Mouse (Mus musculus) forebrain, embryonic 10.5 days (tissue): ENCODE data around the gene Ubqln1. TPM values are rescaled to one million over a fixed set of nuclear protein-coding genes. Genes with fewer than 3 reads are reported as not detected.

Experiments used
- DNase-seq: peaks from one replicate; pipeline ENCODE4 v3.0.0-alpha.2; 2017; ENCODE audit warnings: low spot score; ENCODE audit errors: extremely low spot score
- H3K27ac ChIP-seq: fragments of 300-500 bp; sonication (generic); 2 replicates; pipeline ENCODE4 v1.5.1; 2016; ENCODE audit warnings: mild to moderate bottlenecking
- H3K27me3 ChIP-seq: fragments of 300-500 bp; sonication (generic); 2 replicates; pipeline ENCODE4 v1.6.1; 2016; ENCODE audit warnings: mild to moderate bottlenecking; ENCODE audit not compliant: poor library complexity, severe bottlenecking
- H3K36me3 ChIP-seq: fragments of 300-500 bp; sonication (generic); replicated peaks from 2 replicates; pipeline ENCODE4 v1.6.1; 2016; ENCODE audit warnings: mild to moderate bottlenecking, moderate library complexity
- H3K4me1 ChIP-seq: fragments of 300-500 bp; sonication (generic); 2 replicates; pipeline ENCODE4 v1.6.1; 2016
- H3K4me3 ChIP-seq: fragments of 300-500 bp; sonication (generic); 2 replicates; pipeline ENCODE4 v1.5.1; 2016; ENCODE audit warnings: mild to moderate bottlenecking, moderate library complexity
- H3K9me3 ChIP-seq: fragments of 300-500 bp; sonication (generic); 2 replicates; pipeline ENCODE4 v1.6.1; 2016; ENCODE audit warnings: mild to moderate bottlenecking, moderate library complexity
- WGBS: fragments of 180-500 bp; shearing (Covaris S2); methylation state at CpG from one replicate; pipeline ENCODE4 v1.1.7; 2016; 5-methylcytosine and 5-hydroxymethylcytosine counted together
- polyA plus RNA-seq: library from polyadenylated mRNA; unstranded; fragments of >200 nt; fragmentation: Nextera tagmentation; extraction: Ambion mirVana; gene quantifications from 2 replicates; pipeline ENCODE4 v1.2.1, GENCODE M21; 2016

The Ubqln1 gene
- 123 and 133 TPM in 2 replicates for polyA plus RNA-seq

DNA sequence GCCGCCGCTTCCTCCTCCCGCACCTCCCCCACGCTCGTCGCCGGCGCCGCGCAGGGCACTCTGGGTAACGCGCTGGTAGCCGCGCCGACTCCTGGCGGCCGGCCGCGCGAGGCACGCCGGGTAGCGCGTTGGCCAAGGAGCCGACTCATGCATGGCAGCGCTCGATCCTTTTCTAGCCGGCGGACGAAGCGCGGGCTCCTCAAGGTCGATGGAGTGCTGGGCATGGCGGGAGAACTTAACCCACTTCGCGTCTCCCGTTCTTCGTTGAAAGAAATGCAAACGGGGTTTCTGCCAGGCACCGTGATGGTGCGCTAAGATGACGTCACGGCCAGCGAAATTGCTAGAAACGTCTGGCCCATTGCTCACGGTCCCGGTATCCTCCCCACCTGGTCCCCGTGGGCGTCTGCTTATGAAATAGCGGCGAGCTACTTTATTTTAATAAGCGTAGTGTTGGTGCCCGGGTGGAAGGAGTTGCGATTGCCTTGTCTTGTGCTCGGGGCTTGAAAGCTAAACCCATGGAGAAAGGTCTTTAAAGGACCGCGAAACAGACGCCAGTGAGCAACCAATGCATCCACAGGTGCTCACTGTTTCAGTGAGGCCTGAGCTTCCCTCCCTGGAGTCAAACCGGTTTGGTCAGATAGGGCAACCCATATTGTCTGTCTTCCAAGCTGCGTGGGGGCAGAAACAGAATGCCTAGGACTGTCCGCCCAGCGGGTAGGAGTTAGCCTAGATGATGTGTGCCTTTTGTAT is at the start of gene Ubqln1:
Ubqln1 (minus strand) TSS at position 62 of the 750 bp plus-strand sequence.
- peaks cover 37% of the 10 kb centered on the region for H3K4me1 ChIP-seq
- 2% methylated on average over 61 of the region's 62 CpGs for WGBS
- peak; percentile 84 for DNase-seq
- peaks cover under 1% of the 10 kb centered on the region; the same call in 1 of the 2 replicates for H3K36me3 ChIP-seq
- H3K27me3 ChIP-seq = peaks cover 11% of the 10 kb centered on the region; the same call in 1 of the 2 replicates
- H3K27ac ChIP-seq = peak within 1 kb of the TSS; percentile 97
- H3K4me3 ChIP-seq = peak within 1 kb of the TSS; percentile 91
- H3K9me3 ChIP-seq = no peaks in the 10 kb centered on the region

DNA sequence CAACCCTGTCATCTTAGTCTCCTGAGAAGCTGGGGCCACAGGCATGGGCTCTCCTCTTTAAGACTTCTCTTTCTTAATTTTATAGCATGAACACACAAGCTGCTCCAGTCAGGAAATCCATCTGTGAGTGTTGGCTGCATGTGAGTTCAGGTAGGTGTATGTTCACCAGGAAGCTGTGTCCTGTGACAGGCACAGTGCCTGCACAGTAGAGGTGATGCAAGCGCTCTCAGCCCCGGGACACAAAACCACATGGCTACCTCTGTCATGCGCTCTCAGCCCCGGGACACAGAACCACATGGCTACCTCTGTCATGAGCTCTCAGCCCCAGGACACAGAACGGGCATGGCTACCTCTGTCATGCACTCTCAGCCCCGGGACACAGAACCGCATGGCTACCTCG is 48.1 kb upstream of the Ubqln1 start:
- no peaks in the 10 kb centered on the region for H3K27me3 ChIP-seq
- DNase-seq = no peak
- H3K9me3 ChIP-seq = no peaks in the 10 kb centered on the region
- H3K4me1 ChIP-seq = no peaks in the 10 kb centered on the region
- no peak overlapping the region for H3K27ac ChIP-seq
- 89% methylated on average over 8 of the region's 8 CpGs for WGBS
- H3K36me3 ChIP-seq = peaks cover 35% of the 10 kb centered on the region
- H3K4me3 ChIP-seq = no peak overlapping the region

DNA sequence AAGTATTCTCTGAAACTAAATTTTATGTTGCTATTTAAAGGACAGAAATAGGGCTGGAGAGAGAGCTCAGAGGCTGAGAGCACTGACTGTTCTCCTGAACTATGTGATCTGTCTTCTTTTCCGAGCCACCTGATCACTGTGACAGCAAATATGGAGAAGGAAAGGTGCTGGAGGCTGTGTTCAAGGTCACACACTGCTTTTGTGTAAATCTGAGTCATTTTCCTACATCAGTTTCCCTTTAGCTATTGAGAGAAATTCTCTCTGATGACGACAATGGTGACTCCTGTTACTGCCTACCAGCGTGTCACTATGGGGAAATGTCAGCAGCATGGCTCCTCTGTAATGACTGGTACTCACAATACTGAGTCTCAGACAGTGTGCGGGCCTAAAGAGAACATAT is 46.2 kb upstream of the Ubqln1 start:
- peaks cover 41% of the 10 kb centered on the region for H3K36me3 ChIP-seq
- H3K27me3 ChIP-seq = no peaks in the 10 kb centered on the region
- H3K9me3 ChIP-seq = no peaks in the 10 kb centered on the region
- no peaks in the 10 kb centered on the region for H3K4me1 ChIP-seq
- 90% methylated on average over 4 of the region's 4 CpGs for WGBS
- no peak overlapping the region for H3K4me3 ChIP-seq
- DNase-seq = no peak
- H3K27ac ChIP-seq = no peak overlapping the region

DNA sequence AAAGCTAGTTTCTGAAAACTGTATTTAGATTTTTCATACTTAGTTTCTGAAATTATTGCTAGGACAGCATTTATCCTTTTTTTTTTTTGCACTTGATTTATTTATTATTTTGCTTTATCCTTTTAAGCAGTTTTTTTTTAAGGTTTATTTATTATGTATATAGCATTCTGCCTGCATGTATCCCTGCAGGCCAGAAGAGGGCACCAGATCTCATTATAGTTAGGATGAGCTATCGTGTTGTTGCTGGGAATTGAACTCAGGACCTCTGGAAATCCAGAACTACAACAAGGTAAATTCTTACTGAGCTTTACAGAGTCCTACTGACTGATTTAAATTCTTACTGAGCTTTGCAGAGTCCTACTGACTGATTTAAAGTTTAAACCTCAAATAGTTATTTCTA is 37.8 kb upstream of the Ubqln1 start:
- DNase-seq = no peak
- no peaks in the 10 kb centered on the region for H3K27me3 ChIP-seq
- no peaks in the 10 kb centered on the region for H3K9me3 ChIP-seq
- no peak overlapping the region for H3K4me3 ChIP-seq
- H3K4me1 ChIP-seq = no peaks in the 10 kb centered on the region
- no peak overlapping the region for H3K27ac ChIP-seq
- WGBS = 89% methylated on average over 1 of the region's 1 CpGs
- peaks cover 50% of the 10 kb centered on the region for H3K36me3 ChIP-seq

DNA sequence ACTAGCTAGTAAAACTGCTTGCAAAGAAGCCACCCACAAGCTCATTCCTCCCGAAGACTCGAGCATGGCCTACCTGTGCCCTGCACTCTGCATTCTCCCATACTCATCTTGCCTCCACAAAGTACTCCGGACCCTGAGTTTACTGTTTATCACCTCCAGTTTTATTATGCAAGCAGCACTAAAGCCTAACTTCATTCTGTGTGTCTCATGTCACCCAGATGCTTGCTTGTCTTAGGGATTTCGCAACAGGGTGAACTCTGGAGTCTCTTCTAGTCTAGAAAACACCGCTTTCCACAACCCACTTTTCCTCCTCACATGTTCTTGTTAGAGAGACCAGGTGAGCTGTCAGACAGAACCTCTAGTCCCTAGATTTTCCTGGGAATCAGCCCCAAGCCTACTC is 33.5 kb upstream of the Ubqln1 start:
- Histone ChIP-seq H3K4me3 (no peak overlapping the region), H3K27me3 (no peaks in the 10 kb centered on the region), H3K9me3 (no peaks in the 10 kb centered on the region), H3K27ac (no peak overlapping the region), H3K36me3 (peaks cover 48% of the 10 kb centered on the region), H3K4me1 (no peaks in the 10 kb centered on the region)
- DNase-seq = no peak
- WGBS = 94% methylated on average over 5 of the region's 5 CpGs

DNA sequence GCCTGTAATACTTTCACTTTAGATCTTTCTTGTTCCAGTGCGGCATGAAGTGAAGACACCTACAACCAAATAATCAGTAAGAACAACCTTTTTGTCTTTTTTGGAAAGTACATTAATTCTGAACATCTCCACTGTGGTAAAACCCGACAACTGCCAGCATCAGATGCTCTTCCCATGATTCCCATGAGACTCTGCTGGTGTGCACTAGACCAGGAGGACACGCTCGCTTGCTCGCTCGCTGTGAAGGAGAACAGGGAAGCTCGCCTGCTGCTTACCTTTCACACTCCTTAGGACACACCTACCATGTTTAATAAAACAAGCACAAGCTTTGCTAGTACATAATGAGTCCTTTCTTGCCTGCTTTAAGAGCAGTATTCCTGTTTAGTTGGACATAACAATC is 21.1 kb upstream of the Ubqln1 start:
- 91% methylated on average over 7 of the region's 7 CpGs for WGBS

DNA sequence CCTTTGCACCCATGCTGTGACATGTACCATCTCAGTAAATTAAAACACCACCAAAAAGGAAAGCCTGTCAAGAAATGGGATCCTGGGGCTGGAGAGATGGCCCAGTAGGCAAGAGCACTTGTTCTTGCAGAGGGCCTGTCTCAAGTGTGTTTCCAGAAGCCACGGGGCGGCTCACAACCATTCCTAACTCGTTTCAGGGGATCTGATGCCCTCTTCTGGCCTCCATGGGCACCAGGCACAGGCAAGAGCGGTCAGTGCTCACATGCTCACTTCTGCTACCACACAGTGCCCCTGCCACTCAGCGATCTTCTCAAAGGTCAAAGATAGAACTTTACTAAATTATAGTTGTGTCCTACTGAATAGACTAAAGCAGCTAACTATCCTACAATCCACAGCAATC is 17.2 kb upstream of the Ubqln1 start:
- WGBS = 48% methylated on average over 5 of the region's 5 CpGs
- no peaks in the 10 kb centered on the region for H3K9me3 ChIP-seq
- DNase-seq = peak; percentile 24
- H3K27ac ChIP-seq = no peak overlapping the region
- peaks cover 30% of the 10 kb centered on the region for H3K36me3 ChIP-seq
- H3K4me1 ChIP-seq = no peaks in the 10 kb centered on the region
- H3K27me3 ChIP-seq = no peaks in the 10 kb centered on the region
- H3K4me3 ChIP-seq = no peak overlapping the region

More for the DNA sequence above, 21.1 kb upstream of the Ubqln1 start:
- no peak overlapping the region for H3K4me3 ChIP-seq
- peaks cover 45% of the 10 kb centered on the region for H3K36me3 ChIP-seq
- no peaks in the 10 kb centered on the region for H3K27me3 ChIP-seq
- no peak for DNase-seq
- H3K4me1 ChIP-seq = no peaks in the 10 kb centered on the region
- H3K9me3 ChIP-seq = no peaks in the 10 kb centered on the region
- no peak overlapping the region for H3K27ac ChIP-seq

DNA sequence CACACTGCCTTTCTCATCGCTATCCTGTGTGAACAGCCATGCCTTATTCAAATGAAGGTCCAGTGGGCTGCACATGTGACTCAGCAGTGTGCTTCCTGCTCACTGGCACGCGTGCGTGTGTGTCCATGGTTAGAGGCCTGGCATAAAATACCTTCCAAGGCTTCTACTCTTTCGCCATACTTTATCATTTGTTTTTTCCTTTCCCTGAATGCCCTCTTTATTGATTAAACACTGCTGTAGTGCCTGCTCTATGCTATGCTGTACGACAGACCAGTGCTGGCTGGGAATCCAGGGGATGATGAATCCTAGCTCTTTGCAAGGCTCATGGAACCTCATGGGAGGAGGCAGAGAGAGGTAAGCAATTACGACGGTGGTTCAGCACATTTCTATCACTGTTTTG is 16.6 kb upstream of the Ubqln1 start:
- Histone ChIP-seq H3K9me3 (peaks cover 1% of the 10 kb centered on the region; the same call in 1 of the 2 replicates), H3K27ac (no peak overlapping the region), H3K27me3 (no peaks in the 10 kb centered on the region), H3K4me1 (no peaks in the 10 kb centered on the region), H3K4me3 (no peak overlapping the region), H3K36me3 (peaks cover 30% of the 10 kb centered on the region)
- no peak for DNase-seq
- 93% methylated on average over 8 of the region's 8 CpGs for WGBS

DNA sequence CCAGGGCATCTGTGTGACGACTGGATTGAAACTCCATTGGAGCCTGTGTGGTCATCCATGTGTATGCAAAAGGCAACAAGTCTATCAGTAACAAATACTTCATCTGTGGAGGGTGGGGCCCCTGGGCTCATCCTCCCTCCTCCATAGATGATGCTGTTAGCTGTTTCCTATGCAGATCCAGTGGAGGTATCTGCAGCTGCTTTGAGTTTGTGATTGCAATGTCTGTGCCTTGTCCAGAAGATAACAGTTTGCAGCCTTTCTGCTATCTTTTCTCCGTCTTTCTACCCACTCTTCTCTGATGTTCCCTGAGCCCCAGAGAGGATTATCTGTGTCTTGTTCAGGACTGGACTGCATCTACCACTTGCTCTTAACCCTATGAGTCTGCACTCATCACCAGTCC is 13.2 kb upstream of the Ubqln1 start:
- H3K4me3 ChIP-seq = no peak overlapping the region
- peaks cover 6% of the 10 kb centered on the region; the same call in 1 of the 2 replicates for H3K9me3 ChIP-seq
- H3K27ac ChIP-seq = no peak overlapping the region
- WGBS = 84% methylated on average over 2 of the region's 2 CpGs
- no peak for DNase-seq
- H3K27me3 ChIP-seq = no peaks in the 10 kb centered on the region
- 0 out of 2 replicates have a peak, but pooled peaks cover 10% of the 10 kb centered on the region for H3K36me3 ChIP-seq
- no peaks in the 10 kb centered on the region for H3K4me1 ChIP-seq

- Histone ChIP-seq H3K27me3 (no peaks in the 10 kb centered on the region), H3K36me3 (no peaks in the 10 kb centered on the region), H3K9me3 (peaks cover 6% of the 10 kb centered on the region; the same call in 1 of the 2 replicates), H3K4me3 (no peak overlapping the region), H3K4me1 (no peaks in the 10 kb centered on the region), H3K27ac (no peak overlapping the region)
- DNase-seq = no peak
- WGBS = 42% methylated on average over 8 of the region's 8 CpGs
These were observed 10.2 kb upstream of the Ubqln1 start for GRCm38 (mm10) chr13:58225694-58226093.

DNA sequence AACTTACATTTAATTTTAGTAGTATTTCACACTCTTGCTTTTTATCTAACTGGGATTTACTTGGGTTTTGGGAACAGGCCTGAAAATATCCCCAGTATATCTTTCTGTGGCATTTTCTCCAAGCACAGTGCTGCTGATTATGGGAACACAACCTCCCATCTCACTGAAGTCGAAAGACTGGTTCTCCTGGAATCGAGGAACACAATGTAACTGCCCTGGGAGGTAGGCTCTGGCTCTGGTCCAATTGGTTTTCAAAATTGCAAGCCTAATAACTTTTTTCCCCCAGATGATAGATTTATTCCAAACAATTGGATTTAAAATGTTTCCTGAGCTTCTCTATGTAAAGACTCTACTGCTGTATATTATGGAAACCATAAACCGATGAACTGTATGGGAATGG is 4.8 kb upstream of the Ubqln1 start:
- H3K4me3 ChIP-seq = no peak overlapping the region
- 92% methylated on average over 3 of the region's 3 CpGs for WGBS
- no peak for DNase-seq
- H3K9me3 ChIP-seq = no peaks in the 10 kb centered on the region
- no peaks in the 10 kb centered on the region for H3K36me3 ChIP-seq
- peaks cover 13% of the 10 kb centered on the region for H3K4me1 ChIP-seq
- H3K27ac ChIP-seq = no peak overlapping the region
- H3K27me3 ChIP-seq = peaks cover 11% of the 10 kb centered on the region; the same call in 1 of the 2 replicates

DNA sequence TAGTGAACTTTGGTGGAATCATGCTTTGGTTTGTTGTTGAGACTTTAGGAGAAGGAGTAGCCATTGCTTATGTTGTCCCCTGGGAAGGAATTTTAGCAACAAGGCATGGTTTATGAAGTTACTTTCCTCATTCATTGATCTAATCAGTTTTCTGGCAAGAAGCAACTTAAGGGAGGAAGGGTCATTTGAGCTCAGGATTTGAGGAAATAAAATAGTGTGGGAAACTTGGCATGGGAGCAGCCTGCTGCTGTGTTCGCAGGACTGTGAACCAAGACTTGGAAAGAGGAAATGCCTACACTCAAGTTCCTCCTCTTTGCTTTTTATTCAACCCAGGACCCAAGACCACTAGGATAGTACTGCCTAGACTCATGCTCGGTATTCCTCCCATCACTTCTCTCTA is 2.1 kb upstream of the Ubqln1 start:
- 89% methylated on average over 2 of the region's 2 CpGs for WGBS
- Histone ChIP-seq H3K27ac (no peak overlapping the region), H3K4me3 (no peak overlapping the region)

DNA sequence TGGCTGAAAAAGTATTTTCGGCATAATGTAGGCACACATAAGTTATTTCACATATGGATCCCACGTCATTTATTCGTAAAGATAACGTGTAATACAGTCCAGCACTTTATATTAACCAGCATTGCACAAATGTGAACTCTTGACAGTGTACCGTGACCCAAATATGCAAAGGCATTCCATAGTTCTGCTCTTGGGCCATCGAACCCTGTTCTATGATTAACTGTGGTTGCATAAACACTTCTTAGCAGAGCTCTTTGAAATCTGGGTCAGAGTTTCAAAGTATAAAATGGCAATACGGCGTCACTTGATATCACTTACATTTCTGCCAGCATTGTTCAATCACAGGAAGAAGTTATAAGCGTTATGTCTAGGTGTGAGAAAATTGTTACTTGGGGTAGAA is 942 bp upstream of the Ubqln1 start:
- peaks cover 11% of the 10 kb centered on the region; the same call in 1 of the 2 replicates for H3K27me3 ChIP-seq
- peak overlapping the region; percentile 97; the same call in 1 of the 2 replicates for H3K27ac ChIP-seq
- no peaks in the 10 kb centered on the region for H3K9me3 ChIP-seq
- H3K4me1 ChIP-seq = peaks cover 37% of the 10 kb centered on the region
- H3K4me3 ChIP-seq = peak overlapping the region; percentile 91
- 91% methylated on average over 9 of the region's 9 CpGs for WGBS
- no peaks in the 10 kb centered on the region; the same call in 1 of the 2 replicates for H3K36me3 ChIP-seq
- DNase-seq = no peak

More for the DNA sequence above, 2.1 kb upstream of the Ubqln1 start:
- Histone ChIP-seq H3K4me1 (peaks cover 31% of the 10 kb centered on the region), H3K36me3 (no peaks in the 10 kb centered on the region), H3K27me3 (peaks cover 11% of the 10 kb centered on the region; the same call in 1 of the 2 replicates), H3K9me3 (no peaks in the 10 kb centered on the region)
- no peak for DNase-seq
